Mouse (Mus musculus) adrenal gland, postnatal 14 days (tissue): ENCODE data around the gene Ostf1. TPM values are rescaled to one million over a fixed set of nuclear protein-coding genes. Genes with fewer than 3 reads are reported as not detected.

ENCODE experiments used
- DNase-seq: peaks from one replicate; pipeline ENCODE4 v3.0.0; 2021; ENCODE audit warnings: mixed read lengths
- total RNA-seq: library from RNA; stranded (reverse); gene quantifications from 2 replicates; pipeline ENCODE4 v1.2.3, GENCODE M21; 2021

Ostf1 gene
- total RNA-seq, 1 experiment from 2014 or later = 100 TPM

DNA sequence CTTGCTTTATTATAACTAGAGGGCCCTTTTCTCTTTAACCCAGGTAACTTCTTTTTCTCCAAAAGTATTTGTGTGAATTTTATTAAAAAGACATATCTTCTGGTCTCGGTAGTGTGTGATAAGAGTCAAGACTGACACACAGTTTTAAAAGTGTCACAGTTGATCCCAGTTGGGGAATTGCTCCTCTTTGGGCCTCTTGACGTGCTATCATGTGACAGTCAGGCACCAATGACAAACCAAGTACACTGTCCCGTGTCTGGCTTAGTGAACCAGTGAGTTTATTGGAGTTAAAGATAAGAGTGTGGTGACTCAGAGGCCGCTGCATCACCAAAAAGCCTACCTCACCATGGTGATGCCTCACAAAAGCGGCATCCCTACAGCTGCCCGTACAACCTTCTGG is 12.5 kb upstream of the Ostf1 start:
- DNase-seq = no peak

DNA sequence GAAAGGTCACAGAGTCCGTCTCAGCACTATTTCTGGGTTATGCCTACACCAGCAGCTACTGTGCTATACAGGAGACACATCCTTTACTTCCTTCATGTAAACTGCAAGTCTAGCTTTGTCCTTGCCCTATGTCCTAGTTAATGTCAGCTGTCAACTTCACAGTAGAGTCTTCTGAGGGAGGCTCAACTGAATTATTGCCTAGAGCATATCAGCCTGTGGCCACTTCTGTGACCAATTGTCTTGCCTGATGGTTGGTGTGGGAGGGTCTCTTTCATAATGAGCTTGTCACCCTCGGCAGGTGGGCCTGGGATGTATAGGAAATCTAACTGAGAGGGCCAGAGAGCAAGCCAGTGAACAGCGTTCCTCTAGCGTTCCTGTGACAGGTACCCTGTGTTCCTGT is 11.8 kb upstream of the Ostf1 start:
- no peak for DNase-seq

DNA sequence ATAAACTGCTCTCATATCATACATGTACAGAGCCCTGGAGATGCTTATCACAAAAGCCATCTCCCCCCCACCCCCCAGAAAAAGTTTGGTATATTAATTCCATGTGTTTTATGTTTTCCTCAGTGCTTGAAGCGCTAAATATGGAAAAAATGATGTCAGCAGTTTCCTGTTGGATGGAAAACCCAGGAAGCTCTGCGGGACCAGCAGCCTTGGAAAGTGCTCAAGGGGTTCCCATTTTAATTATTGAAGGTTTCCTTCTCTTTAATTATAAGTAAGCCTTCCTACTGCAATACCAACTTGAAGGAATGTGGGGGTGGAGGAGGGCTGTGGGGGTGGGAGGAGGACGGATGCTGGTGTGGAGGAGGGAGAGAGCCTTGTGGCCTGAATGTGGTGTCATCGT is 9.4 kb upstream of the Ostf1 start:
- no peak for DNase-seq

DNA sequence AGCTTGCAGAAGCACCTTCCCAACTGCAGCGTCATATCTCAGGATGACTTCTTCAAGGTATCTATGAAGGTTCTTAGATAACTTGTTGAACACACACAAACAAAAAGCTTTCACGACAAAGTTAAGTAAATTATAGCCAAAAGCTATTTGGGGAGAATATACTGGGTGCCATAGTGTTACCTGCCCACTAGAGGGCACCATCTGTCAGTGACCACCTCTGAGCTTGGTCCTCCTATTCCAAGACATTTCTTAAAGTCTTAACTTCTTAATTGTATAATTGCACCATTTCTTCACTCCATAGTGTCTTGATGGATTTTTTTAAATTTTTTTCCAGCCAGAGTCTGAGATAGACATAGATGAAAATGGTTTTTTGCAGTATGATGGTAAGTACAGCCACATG is 7.9 kb upstream of the Ostf1 start:
- no peak for DNase-seq

DNA sequence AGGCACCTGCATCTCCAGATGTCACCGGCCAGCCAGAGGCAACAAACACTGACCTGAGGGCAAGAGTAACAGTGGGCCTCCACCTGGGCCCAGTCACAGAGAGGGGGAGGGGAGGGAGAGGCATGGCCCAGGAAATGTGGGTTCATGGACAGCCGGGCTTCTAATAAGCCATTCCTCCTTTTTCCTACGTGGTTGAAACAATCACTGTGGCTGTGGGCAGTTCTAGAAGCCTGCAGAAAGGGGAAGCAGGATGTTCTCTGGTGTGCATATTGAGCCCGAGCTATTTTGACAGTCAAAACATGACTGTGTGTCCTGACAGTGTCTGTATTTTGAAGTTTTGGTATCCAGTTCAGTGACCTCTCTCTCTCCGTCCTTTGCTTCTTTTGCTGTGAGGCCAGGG is 7.3 kb upstream of the Ostf1 start:
- no peak for DNase-seq

DNA sequence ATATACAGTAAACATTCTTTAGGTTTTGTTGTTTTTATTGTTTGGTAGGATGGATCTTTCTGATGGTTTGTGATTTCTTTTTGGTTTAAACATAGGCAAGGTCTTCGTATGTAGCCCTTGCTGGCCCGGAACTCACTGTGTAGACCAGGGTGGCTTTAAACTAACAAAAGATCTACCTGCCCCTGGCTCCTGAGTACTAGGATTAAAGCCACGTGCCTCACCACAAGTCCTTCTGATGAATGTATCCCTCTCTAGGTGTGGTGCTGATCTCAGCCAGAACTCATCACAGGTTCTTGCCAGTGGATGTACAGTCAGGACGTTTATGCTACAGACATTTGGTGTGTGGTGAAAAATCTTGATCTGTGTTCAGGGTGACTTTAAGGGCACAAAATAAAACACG is 6.3 kb upstream of the Ostf1 start:
- DNase-seq = no peak

DNA sequence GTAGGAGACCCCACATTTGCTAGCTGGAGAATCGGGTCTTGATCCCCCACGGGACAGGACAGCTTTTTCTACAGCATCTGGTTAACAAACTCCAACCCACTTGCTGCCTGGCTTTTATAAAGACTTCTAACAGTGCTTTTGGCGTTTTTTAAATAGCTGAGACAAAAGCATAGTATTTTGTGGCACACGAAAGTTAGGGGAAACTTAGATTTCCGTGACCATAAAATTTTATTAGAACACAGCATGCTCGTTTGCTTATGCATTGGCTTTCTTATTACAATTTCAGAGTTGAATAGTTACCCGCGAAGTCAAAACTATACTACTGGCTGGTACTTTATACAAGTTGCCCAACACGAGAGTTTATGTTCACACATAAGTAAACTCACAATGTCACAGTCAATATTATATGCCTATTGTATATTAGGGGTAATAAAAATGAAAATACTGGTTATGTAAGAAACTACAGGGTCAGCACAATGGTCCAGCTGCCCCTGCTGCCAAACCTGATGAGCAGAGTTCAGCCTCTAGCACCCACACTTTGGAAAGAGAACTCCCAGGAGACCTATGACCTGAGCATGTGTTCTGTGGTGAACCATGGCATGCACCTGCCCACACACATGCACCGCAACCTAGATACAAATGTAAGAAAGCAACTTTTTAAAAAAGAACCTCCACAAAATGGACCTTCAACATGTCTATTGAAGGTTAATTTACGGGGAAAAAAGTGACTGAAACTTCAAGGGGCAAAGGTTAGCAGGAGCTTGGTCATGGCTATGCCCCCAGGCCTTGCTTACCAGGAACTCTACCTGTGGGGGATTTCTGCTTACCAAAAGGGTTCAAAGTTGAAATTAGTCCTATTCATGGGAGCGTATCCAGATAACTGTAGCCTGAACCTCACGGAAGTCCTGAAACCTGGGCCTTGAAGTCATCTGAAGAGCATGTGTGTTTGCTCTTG is 885 bp upstream of the Ostf1 start:
- DNase-seq = no peak

DNA sequence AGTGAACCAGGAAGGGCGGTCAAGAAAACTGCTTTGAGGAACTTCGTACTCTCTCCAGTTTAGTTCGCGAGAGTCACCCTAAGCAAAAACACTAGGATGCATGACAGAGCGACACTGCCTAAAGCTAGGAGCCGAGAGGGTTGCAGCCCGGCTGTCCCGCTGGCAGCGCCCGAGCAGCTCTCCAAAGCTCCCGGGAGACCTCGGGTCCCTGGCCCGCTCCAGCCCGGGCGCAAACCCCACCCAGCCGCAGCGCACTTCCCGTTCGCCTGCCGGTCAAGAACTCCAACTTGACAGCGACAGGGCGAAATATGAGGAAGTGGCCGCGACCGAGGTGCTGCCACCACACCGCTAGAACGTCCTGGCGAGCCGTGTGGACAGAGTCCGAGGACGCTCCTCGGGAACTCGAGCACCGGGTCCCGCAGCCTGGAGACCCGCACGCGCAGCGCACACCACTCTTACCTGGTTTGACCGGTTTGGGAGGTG is 421 bp downstream of the Ostf1 start:
- peak; percentile 83 for DNase-seq

DNA sequence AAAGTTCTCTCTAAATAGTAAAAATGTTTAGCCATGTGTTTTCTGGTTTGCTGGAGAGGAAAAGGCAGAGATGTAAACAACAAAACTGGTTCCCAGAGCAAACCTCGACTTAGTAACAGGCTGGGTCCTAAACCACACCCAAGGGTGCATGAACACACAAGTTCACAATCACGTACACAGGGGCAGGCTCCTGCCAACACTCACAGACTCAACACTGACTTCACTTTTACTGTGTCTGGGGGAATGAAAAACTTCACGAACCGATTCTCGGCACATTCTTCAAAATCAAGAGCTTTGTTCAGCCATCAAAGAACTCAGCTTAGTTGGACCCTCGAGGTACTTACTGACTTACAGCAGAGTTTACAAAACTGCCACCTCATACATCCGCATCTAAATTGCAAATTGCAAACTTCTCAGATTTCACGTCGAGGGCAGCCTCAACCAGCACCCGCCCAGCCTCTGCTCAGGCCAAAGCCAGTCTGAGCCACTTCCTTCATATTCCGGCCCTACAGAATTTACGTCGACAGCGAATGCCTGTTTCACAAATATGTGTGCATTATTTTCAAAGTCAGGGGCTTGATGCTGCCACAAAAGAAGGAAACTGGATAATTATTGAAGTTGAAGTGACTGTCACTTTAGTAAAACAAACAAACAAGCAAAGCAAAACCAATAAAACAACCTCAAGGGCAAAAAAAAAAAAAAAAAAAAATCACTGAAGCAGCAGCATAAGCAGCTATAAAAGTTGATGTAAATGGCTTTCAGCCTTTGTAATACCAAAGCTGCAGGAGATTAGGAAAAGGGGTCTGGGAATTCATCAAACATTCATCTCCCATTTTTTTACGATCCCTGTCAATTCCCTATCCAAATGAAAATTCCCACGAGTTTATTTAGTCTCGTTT is 1.2 kb downstream of the Ostf1 start:
- peak; percentile 44 for DNase-seq

DNA sequence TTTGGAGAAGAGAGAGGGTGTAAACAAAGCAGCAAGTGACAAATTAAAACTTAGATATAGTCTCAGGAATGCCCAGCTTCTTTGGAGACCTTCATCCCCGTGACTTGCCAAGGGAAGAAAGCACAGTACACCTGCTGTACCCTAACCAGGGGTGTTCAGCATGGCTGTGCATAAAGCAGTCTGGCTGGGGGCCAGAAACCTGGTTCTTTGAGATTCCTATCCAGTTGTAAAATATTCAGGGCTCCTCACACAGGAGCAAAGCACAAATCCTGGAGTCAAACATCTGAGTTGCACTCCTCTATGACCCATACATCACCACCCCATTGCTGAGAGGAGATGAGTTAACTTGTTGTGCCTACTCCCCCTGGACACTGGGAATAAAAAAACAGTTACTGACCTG is 2.0 kb downstream of the Ostf1 start:
- no peak for DNase-seq

DNA sequence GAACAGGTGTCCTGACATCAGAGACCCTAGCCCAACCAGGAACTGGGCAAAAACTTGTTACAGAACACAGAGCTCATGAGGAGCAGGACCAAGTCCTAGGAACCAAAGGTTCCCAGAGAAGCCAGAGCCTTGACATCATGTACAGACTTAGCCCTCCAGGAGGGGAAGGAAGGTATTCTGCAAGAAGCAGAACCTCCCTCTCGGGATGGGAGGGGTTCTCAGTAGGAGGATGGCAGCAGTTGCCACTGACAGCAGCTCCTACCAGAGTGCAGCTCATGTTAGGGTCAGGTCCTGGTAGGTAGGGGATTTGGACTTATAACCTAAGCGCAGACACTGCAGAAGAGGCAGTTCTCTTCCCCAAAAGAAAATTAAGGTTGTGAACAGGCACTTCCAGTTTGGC is 7.7 kb downstream of the Ostf1 start:
- no peak for DNase-seq

DNA sequence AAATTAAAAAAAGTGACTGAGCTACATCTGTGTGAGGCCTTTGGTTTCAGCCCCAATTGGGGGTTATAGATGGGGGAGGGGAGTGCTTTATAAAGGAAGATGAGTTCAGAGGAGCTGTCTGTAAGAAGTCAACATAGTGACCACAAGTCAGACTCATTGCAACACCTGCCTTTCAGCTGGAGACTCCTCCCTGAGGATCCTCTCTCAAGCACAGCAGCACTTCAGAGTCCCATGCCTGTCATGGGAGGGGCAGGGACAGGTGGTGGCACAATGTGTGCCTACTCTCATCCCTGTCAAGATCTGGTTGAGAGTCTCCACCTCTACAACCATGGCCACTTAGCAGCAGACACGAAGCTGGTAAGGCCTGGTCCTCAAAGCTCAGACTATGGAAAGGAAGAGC is 11.9 kb downstream of the Ostf1 start:
- no peak for DNase-seq

DNA sequence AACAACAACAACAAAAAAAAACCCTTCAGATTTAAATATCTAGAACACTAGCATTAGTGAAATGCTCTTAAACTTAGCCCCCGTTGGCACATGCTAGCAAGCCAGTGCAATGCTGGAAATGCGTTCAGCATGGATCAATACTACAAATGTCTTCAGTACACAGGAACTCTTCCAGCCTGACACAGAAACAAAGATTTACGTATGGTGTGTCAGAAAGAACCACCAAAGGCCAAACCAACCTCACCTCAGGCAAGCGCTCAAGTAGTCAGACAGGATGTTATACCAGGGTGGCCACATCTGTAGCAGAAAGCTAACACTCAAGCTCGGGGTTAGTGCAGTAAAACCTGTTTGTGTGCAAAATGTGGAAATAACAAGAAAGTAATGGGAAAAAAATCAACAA is 12.6 kb downstream of the Ostf1 start:
- DNase-seq = no peak

DNA sequence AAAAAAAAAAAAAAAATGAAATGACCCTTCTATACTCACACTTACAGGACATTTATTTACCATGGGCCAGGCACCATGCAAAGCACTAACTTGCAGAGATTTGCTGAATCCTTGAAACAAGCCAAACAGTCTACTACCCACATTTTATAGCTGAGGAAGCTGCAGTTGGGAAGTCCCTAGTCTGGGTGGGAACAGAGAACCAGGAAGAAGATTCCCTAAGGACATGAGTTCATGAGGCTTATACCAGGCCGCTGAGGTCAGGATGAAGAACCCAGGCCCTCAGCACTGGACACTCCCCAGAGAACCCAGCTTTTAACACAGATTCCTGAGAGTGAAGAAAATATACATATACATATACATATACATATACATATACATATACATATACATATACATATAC is 14.1 kb downstream of the Ostf1 start:
- DNase-seq = no peak

DNA sequence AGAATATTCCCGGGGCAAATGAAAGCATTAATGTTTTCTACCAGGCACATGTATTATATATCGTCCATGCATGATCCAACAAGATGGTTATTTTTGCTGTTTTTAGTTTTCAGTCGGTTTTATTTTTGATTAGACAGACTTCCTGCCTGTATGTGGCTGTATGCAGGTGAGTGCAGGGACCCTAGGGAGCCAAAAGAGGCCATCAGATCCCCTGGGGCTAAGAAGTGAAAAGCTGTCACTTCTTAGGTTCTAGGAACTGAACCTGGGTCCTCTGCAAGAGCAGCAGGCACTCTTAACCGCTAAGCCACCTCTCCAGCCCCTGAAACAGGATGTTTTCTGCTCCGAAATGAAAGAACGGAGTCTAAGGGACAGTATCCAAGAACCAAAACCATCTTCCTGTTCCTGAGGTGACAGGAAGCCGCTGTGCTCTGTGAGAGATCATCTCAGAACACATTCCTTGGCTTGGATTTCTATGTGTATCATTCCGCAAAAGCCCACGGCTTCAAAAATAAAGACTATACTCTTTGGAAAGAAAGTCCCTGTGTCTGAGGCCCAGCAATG is 15.9 kb downstream of the Ostf1 start:
- no peak for DNase-seq

DNA sequence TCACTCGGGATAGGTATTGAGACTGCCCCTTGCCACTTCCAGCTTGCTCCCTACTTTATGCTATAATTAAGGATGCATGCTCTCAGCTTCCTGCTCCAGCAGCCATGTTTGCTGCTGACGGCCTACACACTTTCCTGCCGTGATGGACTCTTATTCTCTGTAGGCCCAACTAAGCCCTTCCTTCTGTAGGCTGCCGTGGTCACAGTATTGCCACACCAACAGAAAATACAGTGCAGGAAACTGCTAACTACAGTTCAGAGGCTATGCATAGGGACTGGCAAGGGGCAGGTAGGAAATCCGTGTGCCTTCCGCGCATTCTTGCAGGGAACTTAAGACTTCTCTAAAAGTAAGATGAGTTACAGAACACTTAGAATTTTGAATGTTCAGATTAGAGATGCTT is 17.3 kb downstream of the Ostf1 start:
- no peak for DNase-seq

DNA sequence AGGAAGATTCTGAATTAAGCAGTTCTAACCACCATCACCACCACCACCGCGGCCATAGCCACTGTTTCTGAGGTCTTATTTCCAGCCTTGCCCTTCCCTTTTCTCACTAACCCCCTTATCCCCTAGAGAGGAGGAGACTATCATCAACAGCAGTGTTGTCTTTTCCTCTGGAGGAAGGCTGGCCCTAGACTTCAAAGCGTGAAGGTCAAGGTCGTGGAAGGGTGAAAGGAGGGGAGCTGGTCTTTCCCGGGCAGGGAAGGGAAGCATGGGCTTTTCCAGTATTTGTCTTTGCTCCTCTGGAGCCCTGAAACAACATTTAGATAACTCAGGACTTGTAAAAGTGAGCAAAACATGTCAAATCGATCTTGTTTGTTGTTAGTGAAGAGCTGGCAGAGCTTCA is 22.6 kb downstream of the Ostf1 start:
- DNase-seq = peak; percentile 73

DNA sequence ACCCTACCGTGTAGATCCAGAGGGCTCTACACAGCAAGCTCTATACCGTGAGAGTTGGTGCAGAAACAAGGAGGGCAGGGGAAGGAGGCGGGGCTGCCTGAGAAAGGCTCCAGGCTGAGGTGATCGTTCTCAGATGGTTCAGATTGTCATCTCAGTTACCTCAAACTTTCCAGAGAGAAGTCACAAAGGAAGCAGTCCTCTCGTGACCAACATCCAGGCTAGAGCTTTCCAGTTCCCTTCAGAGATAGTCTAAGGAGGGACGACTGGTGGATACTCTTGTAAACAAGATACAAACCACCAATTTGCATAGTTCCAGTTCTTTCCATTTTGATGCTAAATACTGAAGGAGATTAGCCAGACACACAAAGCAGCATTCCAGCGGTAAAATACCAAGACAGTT is 23.7 kb downstream of the Ostf1 start:
- no peak for DNase-seq

DNA sequence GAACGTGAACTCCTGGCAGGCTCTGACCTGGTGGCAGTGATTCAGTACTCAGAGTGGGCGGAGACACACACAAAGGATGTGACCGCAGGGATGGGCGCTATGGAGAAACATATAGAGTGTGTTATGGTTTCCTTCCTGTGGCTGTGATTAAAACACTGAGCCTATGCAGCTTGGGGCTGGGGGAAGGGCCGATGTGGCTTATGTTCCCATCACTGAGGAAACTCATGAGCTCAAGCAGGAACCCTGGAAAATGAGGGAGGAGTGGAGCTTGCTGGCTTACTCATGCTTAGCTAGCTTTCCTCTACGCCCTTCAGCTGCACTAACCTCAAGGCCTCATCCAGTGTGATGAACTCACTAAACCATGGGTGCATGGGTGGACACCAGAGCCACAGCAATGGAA is 28.6 kb downstream of the Ostf1 start:
- peak; percentile 55 for DNase-seq

DNA sequence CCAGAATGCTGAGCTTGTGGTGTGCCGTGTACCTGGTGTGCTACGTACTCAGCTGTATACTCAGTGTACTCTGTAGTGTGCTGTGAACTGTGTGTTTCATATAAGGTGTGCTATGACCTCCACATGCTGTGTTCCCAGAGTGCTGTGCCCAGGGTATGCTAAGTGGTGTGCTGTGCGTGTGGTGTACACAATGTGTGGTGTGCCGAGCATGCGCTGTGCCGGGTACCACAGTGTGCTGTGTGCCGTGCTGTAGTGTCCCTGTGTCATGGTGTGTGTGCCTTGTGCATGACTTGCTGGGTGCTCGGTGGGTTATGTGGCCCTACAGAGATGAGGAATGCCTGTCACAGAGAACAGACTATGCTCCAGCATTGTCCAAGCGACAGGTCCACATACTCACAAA is 31.0 kb downstream of the Ostf1 start:
- no peak for DNase-seq

DNA sequence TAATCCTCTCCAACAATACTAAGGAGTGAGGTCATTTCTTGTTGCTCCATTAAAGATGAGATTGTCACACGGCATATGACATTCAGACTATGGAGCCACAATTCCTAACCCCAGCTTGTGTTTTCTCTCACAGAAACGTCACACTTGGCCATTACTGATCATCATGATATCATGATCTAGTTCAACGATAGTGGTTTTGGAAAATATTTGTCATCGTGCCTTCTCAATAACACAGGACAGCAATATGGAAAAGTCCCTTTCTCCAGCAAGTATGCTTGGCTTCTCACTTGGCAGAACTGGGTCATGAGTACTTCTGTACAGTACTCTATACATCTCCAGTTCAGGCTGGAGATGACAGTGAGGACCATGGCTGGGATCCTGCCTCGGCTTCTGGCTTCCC is 32.0 kb downstream of the Ostf1 start:
- DNase-seq = no peak

DNA sequence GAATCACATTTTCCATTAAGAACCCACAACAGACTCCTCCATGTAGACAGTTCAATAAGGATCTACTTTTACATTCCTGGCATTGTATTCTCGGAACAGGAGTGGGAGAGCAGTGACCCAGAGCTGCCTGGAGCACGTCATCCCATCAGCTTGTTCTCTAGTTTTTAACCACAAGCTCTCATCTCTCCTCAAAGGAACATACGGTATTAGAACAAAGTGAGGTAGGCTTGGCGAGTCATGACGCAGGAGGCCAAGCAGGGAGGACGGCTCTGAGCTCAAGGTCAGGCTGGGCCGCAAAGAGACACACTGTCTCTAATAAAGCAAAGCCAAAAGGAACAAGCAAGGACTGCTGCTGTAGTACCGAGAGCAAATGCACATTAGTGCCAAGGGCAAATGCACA is 32.6 kb downstream of the Ostf1 start:
- DNase-seq = peak; percentile 63
